Mouse (Mus musculus) brain, embryonic 14.5 days (tissue): ENCODE results near the gene Mgst2.

Source experiments
- CTCF ChIP-seq: fragments of 200-500 bp; IDR thresholded peaks from 2 replicates; pipeline ENCODE4 v1.5.1; 2012; ENCODE audit warnings: inconsistent platforms, mild to moderate bottlenecking, moderate library complexity, borderline replicate concordance; ENCODE audit not compliant: insufficient read depth, insufficient read length; ENCODE audit errors: extremely low read depth
- POLR2A ChIP-seq: fragments of 200-500 bp; IDR thresholded peaks from 2 replicates; pipeline ENCODE4 v1.6.1; 2012; ENCODE audit warnings: mild to moderate bottlenecking, inconsistent platforms, borderline replicate concordance; ENCODE audit not compliant: poor library complexity, insufficient read depth, insufficient read length, severe bottlenecking; ENCODE audit errors: extremely low read depth

- TF ChIP-seq CTCF, result no peak
- TF ChIP-seq POLR2A, result no peak
Observed at GRCm38 (mm10) chr3:51717909-51718308, 57.7 kb downstream of the Mgst2 start.
